Mouse (Mus musculus) layer of hippocampus, postnatal 10 days (tissue): ENCODE measurements around the gene Parvb. TPM values are rescaled to one million over a fixed set of nuclear protein-coding genes. Genes with fewer than 3 reads are reported as not detected.

Experiments used
- DNase-seq, 2 experiments: peaks; one replicate each; pipeline ENCODE4 v3.0.0; 2021; ENCODE audit warnings: low spot score in 2 of 2
- total RNA-seq, 2 experiments: library from RNA; stranded (reverse); gene quantifications; 2 replicates each; pipeline ENCODE4 v1.2.3; 2021

Parvb gene
- total RNA-seq, 2 experiments from 2014 or later = 37.2 TPM

DNA sequence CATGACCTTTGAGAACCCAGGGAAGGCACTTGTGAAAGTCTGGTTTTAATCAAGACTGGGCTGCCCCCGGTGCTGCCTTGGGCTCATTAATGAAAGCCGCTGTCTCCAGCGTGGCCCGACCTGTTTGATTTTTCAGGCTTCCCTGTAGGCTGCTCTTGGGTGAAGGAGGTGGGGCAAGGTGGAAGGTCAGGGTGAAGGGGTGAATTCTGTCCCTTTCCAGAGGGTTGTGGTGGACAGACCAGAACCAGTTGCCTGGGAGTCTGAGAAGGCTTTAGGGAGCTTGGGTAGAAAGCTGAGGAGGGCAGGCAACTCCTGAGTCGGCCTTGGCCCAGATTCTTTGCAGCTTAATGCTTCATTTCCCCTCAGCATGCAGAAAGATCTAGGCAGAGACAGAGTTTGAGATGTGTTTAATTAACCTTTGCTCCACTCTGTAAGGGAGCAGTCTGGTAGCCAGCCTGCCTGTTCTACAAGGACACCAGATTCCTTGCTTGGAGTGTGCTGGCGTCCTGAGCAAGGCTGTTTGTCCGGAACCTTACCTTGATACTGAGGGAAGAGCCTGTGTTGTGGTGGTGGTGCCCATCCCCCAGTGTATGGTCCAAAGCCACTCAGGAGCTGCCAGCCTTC lies 15.3 kb upstream of the Parvb start:
- no peak for DNase-seq

DNA sequence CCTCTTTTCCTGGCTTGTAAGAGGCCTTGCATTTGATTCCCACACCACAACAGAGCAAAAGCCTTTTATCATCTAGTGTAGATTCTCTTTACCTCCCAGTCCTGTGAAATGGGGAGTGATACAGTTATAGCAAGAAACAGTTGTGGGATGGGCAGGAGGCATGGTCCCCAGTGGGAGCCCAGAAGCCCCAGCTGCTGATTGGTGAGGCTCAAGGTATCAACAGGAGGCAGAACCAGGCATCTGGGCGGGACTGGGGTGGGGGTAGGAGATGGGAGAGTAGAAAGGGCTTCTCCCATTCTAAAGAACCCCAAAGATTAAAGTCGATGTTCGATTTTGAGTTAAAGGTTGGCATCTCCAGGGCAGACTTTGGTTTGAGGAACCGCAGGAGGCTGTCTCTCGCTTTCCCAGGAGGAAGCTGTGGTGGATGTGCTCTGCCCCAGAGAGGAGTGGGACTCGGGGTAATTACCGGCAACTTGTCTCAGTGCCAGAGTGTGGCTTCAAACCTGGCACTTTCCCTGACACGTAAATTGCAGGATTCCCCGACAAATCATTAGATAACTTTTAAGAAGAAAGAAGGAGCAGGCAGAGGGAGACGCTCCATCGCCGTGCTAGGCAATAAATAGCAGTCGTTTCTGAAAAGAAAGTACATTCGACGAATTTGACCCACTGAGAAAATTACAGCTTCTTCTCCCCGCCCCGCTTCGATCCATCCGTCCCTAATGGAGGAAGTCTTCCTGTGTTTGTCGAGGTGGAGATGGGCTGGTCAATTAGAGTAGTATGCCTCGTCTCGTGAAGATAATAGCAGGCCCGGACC lies 13.7 kb upstream of the Parvb start:
- DNase-seq = no peak

DNA sequence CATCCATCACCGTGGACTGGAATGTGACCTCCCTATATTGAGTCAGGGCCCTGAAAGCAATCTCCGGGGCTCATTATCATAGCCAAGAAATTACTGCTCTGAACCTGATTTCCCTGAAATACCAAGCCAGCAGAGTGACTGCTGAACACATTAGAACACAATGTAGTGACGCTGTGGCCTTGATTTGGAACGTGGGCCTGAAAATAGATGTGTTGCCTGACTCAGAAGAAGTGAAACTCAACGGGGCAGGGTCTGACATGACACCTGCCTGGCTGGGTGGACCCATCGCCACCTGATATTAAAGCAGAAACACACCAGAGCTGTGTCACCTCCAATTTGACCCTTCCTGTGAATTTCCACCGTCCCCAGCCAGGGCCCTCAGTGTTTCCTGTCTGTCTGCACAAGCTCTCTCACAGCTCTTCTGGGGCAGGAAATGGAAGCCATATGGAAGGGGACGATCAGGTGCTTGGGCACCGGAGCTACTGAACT lies 13.0 kb upstream of the Parvb start:
- no peak for DNase-seq

DNA sequence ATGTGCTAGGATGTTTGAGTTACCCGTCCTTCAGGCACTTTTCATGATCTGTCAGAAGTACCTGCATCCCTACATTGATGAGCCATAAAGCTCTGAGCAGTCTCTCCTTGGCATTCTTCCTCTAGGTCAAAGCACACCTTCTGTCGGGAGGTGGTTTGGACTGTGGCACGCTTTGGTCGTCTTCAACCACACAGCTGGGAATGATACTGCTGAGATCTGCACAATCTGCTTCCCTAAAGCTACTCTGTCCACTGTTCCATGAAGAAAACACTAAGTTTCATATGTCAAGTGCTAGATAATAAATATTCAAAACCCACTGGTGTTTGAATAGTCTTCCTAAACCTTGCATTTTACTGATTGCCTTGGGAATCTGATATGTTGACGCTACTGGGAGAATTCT lies 10.3 kb upstream of the Parvb start:
- DNase-seq = no peak

DNA sequence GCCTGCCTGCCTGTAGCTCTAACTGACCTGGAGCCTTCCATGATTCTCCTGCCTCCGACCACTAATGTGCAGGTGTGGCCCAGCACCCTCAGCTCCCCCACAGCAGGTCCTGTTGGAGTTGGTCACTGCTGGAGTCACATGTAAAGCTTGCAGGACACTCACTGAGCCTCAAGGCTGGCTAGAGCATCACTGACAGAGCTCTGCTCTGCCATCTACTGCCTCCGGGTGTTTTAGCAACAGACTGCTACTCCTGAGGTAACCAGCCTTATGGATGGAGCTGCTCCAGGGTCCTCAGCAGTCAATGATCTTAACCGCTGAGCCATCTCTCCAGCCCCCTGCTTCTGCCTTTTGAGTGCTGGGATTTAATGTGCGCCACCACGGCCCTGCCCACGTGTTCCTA lies 8.4 kb upstream of the Parvb start:
- DNase-seq = peak in 1 of 2 experiments; percentile 43

DNA sequence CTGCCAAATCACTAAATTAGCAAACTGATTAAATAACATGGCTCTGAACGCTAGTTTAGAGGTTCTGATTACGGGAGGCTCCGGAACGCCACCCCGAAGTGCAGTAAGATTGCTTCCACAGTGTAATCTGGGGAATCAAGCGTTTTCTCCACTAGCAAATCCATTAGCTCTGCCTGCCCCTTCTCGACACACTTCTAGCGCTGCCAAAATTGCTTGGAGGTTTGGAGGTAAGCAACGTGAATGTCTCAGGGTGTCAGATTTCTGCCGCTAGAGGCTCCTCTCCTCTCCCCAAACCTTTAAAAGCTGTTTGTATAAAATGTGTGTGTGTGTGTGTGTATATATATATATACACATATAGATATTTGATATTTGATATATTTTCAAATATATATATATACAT lies 7.1 kb upstream of the Parvb start:
- DNase-seq = no peak

DNA sequence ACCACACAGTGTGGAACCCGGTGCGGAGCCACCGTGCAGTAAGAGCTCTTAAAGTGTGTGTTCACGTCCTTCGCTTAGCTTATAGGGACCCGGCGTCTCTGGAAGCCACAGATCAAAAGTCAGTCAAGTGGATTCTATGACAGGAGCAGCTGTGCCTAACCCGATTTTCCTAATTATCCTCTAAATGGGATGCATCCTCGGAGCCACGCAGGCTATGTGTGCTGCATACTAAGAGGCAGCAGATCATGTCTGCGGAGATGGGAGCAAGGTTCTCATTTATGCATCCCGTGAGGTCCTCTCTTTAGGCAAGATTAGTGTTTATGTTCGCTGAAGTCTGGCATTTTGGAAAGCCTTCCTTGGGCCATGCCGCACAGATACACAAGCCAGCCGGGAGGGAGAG lies 4.9 kb upstream of the Parvb start:
- no peak for DNase-seq

DNA sequence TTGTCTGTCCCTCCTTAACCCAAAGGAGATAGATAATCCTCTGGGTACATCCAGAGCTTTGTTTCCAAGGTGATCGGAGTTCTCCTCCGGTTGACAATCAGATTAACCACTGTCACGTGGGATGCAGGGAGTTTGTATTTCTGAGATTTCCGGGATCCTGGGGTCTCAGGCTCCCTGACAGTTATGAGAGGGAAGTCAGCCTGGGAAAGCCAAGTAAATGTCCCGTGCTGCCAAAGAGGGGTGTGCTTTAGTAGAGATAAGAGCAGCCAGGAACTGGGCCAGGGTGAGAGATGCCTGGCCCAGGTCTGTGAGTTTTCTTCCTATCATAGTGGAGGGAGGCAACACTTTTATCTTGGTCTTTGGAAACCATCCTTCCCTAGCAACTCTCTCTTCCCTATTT lies 1.2 kb upstream of the Parvb start:
- no peak for DNase-seq

DNA sequence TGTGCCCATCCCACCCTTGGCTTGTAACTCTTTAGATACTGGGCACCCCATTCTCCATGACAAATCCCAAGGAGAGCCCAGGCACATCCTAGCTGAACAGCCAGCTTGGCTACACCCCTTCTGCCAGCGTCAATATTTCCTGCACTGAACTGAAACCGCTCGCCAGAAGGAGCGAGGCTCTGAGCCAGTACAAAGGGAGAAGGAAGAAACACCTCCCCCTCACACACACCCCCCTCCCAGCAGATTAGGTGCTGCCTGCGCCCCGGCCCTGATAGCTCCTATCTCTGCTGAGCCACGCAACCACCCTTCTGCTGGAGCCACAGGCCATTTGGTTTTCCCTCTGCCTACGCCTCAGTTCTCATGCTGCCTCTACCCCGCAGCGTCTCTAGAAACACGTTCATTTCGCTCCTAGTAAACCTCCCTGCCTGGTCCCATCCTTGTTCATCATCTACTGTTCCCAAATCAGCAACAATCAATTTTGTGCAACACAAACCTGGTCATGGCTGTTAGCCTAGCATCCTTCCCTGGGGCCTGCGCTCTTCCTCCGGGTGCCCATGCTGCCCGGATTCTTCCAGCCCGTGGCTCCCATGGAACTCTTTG lies 630 bp upstream of the Parvb start:
- peak; percentile 48 to 63 for DNase-seq

DNA sequence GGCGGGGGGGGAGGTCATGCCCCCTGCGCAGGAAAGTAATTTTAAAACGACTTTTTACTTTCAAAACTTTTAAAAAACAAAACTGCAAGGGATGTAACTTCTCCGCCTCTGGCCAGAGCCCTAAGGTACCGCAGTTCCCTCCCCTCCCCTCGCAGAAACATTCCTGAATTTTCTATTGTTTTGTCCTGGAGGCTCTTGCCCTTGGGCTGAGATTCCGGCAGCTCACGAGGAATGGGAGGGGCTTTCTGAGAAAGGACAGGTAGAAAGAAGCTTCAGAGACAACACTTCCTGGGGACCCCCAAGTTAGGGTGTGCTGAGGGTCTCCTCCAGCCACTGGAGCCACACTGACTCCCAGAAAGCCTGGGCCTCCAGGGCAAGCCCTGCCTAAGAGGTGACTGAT lies 766 bp downstream of the Parvb start:
- DNase-seq = no peak

DNA sequence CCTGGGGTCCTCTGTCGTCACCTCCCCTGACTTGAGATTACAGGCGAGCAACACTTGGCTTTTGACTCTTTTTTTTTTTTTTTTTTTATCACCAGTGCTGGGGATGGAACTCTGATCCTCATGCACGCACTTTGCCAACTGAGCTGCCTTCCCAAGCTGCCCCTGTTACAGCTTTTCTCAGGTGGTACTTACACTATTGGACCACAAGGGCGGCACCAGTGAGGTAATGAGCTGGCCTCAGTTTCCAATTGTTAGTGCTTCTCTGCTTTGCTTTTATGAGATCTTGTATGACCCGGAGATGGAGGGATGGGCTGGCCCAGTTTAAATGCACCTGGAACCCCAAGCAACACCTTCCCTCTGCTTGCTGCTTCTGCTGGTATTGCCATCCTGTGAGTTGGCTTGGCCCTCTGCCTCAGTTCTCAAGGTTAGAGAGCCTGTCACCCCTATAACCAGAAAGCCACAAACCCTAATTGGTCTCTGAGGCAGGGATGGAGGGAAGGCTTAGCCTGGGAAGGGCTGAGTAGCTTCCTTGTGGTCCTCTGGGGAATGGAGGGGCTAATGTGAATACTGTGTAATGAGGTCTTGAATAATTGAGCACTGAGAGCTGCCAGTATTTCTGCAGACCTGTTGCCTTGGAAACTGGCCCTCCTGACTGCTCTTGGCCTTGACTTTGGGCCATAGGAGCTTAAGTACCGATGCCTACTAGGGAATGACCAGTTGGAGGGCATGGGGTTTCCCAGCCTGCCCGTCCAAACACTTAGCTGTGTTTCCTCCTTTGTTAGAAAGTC lies 3.1 kb downstream of the Parvb start:
- DNase-seq = no peak

DNA sequence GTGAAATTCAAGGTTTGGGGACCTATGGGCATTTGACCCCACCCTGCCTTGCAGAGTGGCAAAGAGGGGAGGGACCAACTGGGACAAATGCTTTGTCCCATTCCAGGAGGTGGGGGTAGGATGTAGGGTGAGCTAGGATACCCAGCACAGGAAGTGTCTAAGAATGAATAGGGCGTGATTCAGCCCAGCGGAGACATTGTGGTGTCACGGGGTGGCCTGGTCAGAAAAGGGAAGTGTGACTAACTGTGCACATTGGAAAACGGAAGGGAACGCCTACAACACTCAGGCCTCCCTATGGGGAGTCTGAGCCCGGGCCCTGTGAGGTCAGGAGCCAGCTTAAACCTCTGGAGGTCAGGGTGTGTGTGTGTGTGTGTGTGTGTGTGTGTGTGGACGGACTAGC lies 3.8 kb downstream of the Parvb start:
- DNase-seq = no peak

DNA sequence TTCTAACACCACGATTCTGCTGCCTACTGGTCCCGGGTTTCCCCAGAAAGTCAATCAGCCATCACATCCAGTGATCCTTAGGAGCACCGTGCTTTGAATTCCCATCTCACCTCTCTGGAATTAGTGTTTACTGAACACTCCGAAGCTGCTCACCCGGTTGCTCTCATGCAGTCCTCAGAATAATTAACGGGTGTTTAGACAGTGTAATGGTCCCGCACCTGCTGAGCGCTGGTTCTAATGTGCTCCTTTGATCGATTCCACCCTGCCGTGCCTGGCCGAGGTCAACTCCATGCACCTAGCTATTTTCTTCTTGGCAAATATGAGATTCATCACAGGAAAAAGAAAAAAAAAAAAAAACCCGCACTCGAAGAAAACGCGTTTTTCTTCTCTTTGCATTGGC lies 6.7 kb downstream of the Parvb start:
- DNase-seq = no peak

DNA sequence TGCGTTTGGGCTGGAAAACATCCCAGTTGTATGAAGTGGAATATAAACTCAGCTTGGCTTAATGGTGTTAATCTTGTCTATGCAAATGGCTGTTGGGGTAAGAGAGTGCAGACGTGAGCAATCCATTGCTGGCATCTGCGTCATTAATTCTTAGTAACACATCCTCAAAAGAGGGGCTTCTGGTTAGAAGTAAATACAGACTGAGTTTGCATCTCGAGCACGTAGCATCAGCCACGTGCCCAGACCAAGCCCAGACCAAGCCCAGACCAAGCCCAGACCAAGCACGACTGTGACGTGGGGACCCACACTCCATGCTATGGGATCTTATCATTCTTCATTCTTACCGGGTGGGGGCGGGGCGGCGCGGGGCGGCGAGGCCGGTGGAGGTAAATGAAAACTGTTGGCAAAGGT lies 7.2 kb downstream of the Parvb start:
- DNase-seq = no peak

DNA sequence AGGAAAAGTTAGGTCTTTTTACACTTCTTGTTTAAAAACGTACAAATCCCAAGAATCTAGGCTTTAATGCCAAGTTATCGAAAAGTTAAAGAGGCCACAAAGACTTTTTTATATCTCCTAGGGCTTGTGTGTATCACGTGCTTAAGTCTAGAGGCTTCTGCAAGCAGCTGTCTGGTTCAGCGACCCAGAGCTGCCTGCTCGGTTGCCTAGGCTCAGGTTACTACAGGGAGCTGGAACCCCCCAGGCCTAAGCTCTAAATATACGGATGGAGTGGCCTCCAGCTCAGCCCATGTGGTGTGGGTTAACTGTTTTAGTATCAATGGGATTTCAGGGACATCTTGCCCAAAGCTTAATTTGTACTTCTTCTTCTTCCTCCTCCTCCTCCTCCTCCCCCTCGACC lies 9.7 kb downstream of the Parvb start:
- no peak for DNase-seq

DNA sequence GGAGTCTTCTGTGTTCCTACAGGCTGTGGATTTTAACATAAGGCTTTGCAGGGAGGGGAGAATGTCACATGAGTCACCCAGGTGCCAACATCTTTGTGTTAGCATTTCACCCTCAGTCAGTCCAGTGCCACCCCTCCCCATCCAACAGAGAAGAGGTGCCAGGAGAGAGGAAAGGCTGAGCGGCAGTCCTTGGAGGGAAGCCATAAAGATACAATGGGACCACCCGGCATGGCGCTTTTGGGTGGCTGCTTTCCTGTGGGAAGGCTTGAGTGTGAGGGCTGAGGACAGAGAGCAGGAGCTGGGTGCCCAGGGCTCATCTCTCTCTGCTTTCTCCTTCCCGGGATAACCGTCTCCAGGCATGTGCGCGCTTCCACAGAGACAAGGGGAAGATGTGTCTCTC lies 13.3 kb downstream of the Parvb start:
- no peak for DNase-seq

DNA sequence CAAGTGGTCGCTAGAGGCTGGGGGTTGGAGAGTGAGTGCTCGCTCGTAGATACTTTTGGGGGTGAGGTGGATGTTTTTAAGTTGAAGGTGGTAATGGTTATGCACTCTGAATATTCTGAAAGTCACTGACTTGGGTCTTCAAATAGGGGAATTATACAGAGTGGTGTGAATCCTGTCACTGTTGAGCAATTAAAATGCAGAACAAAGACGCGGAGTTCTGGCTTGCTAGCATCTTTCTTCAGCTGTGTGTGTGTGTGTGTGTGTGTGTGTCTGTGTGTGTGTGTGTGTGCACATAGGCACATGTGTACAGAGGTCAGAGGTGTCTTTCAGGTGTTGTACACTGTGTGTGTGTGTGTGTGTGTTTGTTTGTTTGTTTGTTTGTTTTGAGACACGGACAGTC lies 14.4 kb downstream of the Parvb start:
- DNase-seq = no peak

DNA sequence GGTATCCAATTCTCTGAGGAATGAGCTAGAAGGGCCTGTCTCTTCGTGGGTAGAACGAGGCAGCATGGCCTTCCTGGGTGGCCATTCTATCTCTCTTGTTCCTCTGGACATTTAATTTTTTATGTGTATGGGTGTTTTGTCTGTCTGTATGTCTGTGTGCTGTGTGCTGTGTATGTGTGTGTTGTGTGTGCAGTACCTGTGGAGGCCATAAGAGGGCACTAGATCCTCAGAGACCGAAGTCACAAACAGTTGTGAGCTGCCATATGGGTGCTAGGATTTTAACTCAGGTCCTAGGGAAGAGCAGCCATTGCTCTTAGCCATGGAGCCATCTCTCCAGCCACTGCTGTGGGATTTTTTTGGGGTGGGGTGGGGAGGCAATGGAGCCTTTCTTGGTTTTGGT lies 15.5 kb downstream of the Parvb start:
- no peak for DNase-seq

DNA sequence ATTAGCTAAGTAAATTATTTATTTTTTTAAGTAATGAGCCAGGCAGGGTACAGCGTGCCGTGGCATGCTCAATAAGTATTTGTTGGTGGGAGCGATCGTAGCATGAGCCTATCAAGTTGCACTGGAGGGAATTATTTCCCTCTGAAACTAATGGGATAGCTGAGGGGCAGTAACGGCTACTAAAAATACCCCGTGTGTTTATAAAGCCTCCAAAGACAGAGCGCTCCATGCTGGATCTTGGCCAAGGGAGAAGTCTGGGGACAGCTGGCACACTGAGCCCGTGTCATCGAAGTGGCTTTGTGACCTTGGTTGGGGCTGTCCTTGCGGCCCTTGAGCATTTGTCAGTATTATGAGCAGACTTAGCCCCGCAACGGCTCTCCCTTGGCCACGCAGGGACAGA lies 19.4 kb downstream of the Parvb start:
- no peak for DNase-seq

DNA sequence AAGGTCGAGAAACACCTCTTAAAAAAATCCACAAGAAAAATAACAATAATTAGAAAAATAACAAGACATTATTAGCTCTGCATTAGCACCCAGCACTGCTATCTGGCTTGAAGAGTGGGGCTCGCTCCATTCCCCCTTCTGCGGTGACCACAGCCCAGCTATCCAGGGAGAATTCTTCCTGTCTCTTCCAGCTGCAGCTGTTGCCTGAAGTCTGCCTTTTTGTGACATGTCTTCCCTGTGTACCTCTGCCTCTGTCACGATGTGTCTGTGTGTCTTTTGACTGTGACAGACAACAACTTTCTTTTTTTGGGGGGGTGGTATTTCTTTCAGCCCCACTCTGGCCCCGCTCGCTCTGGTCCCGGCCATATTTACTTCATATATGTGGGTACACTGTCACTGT lies 20.8 kb downstream of the Parvb start:
- DNase-seq = no peak

DNA sequence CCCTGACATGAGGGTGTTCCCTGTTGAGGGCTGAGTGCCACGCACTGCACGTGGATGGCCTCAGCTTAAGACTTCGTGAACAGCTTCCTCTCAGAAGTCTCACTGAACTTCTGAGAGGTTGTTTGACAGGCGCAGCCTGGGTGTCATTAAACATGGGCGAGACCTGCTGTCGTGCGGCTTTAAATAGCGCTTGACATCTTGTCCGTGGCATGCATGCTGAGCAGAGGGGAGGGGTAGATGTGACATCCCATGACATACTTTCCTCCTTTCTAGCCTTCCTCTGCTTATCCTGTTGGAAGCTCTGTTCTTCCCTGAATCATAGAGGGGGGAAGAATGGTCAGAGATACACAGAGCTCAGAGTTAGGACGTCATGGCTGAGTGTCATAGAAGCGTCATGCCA lies 21.9 kb downstream of the Parvb start:
- no peak for DNase-seq

DNA sequence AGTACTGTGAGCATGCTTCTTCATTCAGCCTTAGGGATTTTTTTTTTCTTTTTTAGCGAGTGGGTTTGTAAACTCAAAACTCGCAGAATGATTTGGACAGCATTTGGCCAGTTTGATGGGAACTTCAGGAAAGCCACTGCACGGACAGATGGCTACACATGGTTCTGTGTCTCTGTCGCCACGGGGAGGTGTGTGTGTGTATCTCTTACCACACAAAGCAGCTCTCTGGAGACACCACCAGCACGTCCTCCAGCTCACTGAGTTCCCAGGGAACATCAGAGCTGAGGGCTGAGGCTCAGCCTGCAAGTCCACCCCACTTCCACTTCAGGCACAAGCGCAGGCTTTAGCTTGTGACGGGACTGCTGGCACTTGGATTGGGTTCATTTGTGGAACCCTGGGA lies 22.5 kb downstream of the Parvb start:
- no peak for DNase-seq
